Mouse (Mus musculus) midbrain, embryonic 14.5 days (tissue): Measurements from ENCODE around the gene Pkn1. TPM values are rescaled to one million over a fixed set of nuclear protein-coding genes. Genes with fewer than 3 reads are reported as not detected.

Experiments used
- ATAC-seq: fragments of 200-750 bp; cut with Nextera tagmentation; 2 replicates; pipeline ENCODE4 v1.8.0; 2017; ENCODE audit warnings: moderate number of reproducible peaks, moderate library complexity; ENCODE audit not compliant: low FRiP score, low TSS enrichment
- DNase-seq: peaks from one replicate; pipeline ENCODE4 v3.0.0-alpha.2; 2015
- H3K27ac ChIP-seq: fragments of 300-500 bp; sonication (generic); replicated peaks from 2 replicates; pipeline ENCODE4 v1.5.1; 2014; ENCODE audit warnings: mild to moderate bottlenecking, low read depth, low read length, moderate library complexity
- H3K27me3 ChIP-seq: fragments of 300-500 bp; sonication (generic); 2 replicates; pipeline ENCODE4 v1.6.1; 2014; ENCODE audit warnings: low read length, control low read depth, mixed read lengths; ENCODE audit not compliant: control insufficient read depth, insufficient read depth
- H3K36me3 ChIP-seq: fragments of 300-500 bp; sonication (generic); 2 replicates; pipeline ENCODE4 v1.6.1; 2014; ENCODE audit warnings: low read length, control low read depth; ENCODE audit not compliant: control insufficient read depth, insufficient read depth
- H3K4me1 ChIP-seq: fragments of 300-500 bp; sonication (generic); 2 replicates; pipeline ENCODE4 v1.6.1; 2014; ENCODE audit warnings: mild to moderate bottlenecking, antibody characterized with exemption, low read length, control low read depth; ENCODE audit not compliant: control insufficient read depth, insufficient read depth
- H3K4me2 ChIP-seq: fragments of 300-500 bp; sonication (generic); 2 replicates; pipeline ENCODE4 v1.6.1; 2014; ENCODE audit warnings: mild to moderate bottlenecking, low read length, moderate library complexity
- H3K4me3 ChIP-seq: fragments of 300-500 bp; sonication (generic); replicated peaks from 2 replicates; pipeline ENCODE4 v1.5.1; 2014; ENCODE audit warnings: low read depth, low read length
- H3K9ac ChIP-seq: fragments of 300-500 bp; sonication (generic); replicated peaks from 2 replicates; pipeline ENCODE4 v1.6.1; 2014; ENCODE audit warnings: mild to moderate bottlenecking, low read length, moderate library complexity
- H3K9me3 ChIP-seq: fragments of 300-500 bp; sonication (generic); 2 replicates; pipeline ENCODE4 v1.6.1; 2016; ENCODE audit warnings: low read length, control low read depth, mixed read lengths; ENCODE audit not compliant: control insufficient read depth
- WGBS: fragments of 180-500 bp; shearing (Covaris S2); extraction: QIAGEN DNeasy Blood & Tissue Kit; methylation state at CpG from one replicate; pipeline ENCODE4 v1.1.7; 2014; 5-methylcytosine and 5-hydroxymethylcytosine counted together
- polyA plus RNA-seq: library from polyadenylated mRNA; unstranded; fragments of >200 nt; fragmentation: Nextera tagmentation; extraction: Ambion mirVana; gene quantifications from 2 replicates; pipeline ENCODE4 v1.2.1, GENCODE M21; 2014

The Pkn1 gene
- polyA plus RNA-seq, 1 experiment from 2014 or later, result 26.6 TPM

DNA sequence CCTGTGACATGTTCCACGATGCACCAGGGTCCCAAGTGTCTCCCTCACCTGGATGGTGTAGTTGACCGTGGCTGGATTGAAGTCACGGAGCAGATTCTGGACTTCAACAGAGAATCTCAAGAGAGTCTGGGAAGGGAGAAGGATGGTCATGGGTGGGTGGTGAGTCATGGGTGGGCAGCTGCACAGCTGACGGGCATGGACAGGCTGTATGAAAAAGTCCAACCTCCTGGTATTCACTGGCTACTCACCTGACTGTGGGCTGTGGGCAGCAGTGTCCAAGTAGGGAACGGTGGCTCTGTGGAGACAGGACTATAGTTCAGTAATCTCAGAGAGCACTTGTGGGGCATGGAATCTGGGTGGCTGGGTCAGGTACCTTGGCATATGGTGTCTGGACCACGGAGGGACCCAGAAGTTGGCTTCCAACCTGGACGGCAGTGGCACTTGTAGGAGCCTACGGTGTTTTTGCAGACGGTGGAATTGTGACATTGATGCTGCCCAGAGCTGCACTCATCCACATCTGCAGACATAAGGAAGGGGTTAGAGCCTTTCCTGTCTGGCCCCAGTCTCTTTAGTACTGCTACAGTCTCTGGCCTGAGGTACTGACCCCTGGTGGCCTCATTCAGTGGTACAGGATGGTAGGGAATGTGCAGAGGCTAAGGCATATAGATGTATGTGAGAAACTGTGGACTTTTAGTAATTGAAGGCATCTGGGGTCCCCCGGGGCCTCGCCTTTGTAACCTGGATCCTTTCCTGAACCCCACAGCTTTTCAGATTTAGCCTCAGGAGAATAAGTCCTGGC lies 30.2 kb upstream of the Pkn1 start:
- no peak overlapping the region for H3K9ac ChIP-seq
- 0 out of 2 replicates have a peak, but pooled peaks cover 3% of the 10 kb centered on the region for H3K4me1 ChIP-seq
- ATAC-seq, result no peak
- H3K9me3 ChIP-seq, result no peaks in the 10 kb centered on the region
- 86% methylated on average over 11 of the region's 11 CpGs for WGBS
- DNase-seq, result no peak
- H3K4me3 ChIP-seq, result no peak overlapping the region
- H3K36me3 ChIP-seq, result peaks cover 18% of the 10 kb centered on the region
- no peak overlapping the region for H3K27ac ChIP-seq
- H3K4me2 ChIP-seq, result no peak overlapping the region
- H3K27me3 ChIP-seq, result no peaks in the 10 kb centered on the region

DNA sequence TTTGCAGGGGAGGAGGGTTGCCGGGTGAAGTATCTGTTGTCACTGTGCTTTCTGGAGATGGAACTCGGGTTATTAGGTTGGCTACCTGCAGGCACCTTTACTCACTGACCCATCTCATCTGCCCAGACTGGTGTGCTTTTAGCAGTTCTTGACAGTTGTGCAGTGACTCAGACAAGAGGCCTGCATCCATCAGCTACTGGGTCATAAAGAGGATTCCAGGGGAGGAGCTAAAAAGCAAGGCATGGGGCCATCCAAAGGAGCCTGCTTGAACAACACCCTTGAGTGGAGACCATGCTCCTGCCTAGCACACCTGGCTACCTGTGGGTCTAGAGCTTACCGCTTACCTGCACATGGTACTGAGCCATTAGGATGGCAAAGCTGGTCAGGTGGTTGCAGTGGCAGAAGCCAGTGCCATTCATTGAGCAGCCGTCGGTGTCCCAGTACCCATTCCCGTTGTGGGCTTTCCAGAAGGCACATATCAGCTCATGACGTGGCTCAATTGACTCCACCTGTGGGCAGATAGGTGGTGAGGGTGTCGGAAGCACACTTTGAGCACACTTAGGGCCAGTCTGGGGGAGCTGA lies 26.6 kb upstream of the Pkn1 start:
- Histone ChIP-seq H3K9ac (no peak overlapping the region), H3K4me3 (no peak overlapping the region), H3K27ac (no peak overlapping the region), H3K9me3 (no peaks in the 10 kb centered on the region), H3K4me1 (no peaks in the 10 kb centered on the region), H3K36me3 (peaks cover 54% of the 10 kb centered on the region), H3K27me3 (no peaks in the 10 kb centered on the region), H3K4me2 (no peak overlapping the region)
- 94% methylated on average over 8 of the region's 8 CpGs for WGBS
- ATAC-seq, result no peak
- DNase-seq, result no peak

DNA sequence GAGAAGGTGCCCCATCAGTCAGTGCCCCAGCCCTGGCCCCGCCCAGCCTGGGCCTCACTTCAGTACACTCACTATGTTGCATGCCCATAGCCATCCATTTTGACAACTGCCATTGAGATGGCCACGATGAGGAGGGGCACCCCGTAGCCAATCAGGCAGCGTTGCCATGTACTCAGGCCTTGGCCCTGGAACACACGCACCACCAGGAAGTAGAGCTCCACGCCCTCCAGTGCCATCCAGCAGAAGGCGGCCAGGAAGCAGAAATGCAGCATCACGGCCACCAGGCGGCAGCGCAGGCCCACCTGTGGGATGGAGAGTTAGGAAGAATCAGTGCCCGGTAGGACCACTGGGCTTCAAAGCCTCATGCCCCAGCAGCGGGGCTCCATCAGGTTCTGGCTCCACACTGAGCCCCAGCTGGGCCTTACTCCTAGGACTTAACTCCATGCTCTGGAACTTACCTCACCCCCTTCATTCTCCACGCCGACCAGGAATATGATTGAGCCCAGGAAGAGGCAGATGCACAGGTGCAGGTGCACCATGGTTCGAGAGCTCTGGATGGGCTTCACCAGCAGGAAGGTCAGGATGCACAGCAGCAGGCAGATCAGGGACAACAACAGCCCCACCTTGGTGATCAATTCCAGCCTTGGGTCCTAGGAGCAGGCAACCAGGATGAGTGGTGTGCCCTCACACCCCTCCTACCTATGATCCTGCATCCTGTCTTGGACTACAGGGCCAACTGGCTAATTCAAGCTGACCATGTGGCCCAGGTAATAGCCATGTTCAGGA lies 25.9 kb upstream of the Pkn1 start:
- Histone ChIP-seq H3K9me3 (no peaks in the 10 kb centered on the region), H3K4me1 (no peaks in the 10 kb centered on the region), H3K9ac (no peak overlapping the region), H3K4me2 (no peak overlapping the region), H3K27ac (no peak overlapping the region), H3K36me3 (peaks cover 62% of the 10 kb centered on the region), H3K4me3 (no peak overlapping the region), H3K27me3 (no peaks in the 10 kb centered on the region)
- DNase-seq (peak; percentile 81), ATAC-seq (peak; percentile 48)
- WGBS, result 47% methylated on average over 15 of the region's 15 CpGs

DNA sequence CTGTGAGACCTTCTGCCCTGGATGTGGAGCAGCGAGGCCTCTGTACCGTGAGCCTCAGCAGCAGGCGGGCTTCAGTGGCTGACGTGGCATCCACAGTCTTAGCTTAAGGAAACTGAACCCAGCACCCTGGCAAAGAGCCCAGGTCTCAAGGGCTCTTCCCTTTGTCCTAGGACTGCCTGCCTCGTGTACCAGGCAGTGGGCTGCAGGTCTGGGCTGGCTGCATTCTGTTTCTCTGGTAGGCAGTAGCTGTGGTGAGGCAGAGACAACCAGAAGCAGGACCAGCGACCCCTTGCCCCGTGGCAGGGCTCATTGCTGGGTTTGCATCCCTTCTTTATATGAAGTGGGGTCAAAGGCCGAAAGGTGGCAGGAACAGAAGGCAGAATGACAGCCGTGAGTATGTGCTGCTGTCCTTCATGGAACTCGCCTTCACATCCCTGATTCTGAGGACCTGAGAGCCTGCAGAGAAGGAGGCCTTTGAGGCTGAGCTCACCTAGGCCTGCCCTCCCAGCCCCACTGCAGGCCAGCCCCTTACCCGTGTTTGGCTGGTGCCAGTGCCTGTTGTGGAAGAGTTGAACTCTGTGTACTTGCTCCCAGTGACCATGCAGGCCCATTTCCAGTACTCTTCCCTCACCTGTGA lies 24.6 kb upstream of the Pkn1 start:
- H3K9ac ChIP-seq, result no peak overlapping the region
- H3K4me3 ChIP-seq, result no peak overlapping the region
- ATAC-seq, result no peak
- no peak overlapping the region for H3K27ac ChIP-seq
- no peak overlapping the region for H3K4me2 ChIP-seq
- no peaks in the 10 kb centered on the region for H3K9me3 ChIP-seq
- 88% methylated on average over 11 of the region's 11 CpGs for WGBS
- no peak for DNase-seq
- H3K27me3 ChIP-seq, result no peaks in the 10 kb centered on the region
- no peaks in the 10 kb centered on the region for H3K4me1 ChIP-seq
- H3K36me3 ChIP-seq, result peaks cover 62% of the 10 kb centered on the region

DNA sequence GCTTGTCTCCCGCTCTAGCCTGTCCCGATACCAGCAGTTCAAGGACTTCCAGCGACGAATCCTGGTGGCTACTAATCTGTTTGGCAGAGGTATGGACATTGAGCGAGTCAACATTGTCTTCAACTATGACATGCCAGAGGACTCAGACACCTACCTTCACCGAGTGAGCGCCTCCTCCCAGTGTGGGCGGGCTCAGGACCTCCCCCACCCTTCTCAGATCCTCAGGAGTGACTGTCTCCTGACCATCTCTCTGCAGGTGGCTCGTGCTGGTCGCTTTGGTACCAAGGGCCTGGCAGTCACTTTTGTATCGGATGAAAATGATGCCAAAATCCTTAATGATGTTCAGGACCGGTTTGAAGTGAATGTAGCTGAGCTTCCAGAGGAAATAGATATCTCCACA lies 23.7 kb upstream of the Pkn1 start:
- no peak overlapping the region for H3K27ac ChIP-seq
- H3K4me2 ChIP-seq, result no peak overlapping the region
- H3K36me3 ChIP-seq, result peaks cover 62% of the 10 kb centered on the region

DNA sequence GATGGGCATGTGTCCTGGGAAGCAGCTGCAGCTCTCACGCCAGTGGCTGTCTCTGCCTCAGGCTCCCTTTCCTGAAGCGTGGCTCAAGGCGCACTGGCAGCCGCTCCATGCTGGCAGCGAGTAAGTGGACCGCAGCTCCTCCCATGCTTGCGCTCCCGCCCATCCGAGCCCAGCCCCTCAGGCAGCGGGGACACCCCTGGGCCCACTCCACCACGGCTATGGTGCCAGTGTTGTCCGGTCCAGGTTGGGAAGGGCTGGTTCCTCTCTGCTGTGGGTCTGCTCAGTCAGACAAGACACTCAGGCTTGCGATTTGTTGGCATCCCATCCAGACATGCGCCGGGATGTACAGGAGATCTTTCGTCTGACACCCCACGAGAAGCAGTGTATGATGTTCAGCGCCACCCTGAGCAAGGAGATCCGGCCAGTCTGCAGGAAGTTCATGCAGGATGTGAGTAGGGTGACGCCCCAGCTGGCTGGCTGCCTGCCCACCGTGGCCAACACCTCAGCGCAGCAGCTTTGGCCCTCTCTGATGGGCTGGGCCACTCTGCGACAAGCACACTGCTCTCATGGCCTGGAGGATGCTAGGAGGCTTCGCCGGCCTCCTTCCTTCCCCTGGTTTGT lies 22.5 kb upstream of the Pkn1 start:
- Histone ChIP-seq H3K4me3 (no peak overlapping the region), H3K4me1 (peaks cover 5% of the 10 kb centered on the region; the same call in 1 of the 2 replicates), H3K9ac (no peak overlapping the region), H3K36me3 (peaks cover 62% of the 10 kb centered on the region), H3K27ac (no peak overlapping the region), H3K4me2 (no peak overlapping the region), H3K27me3 (no peaks in the 10 kb centered on the region), H3K9me3 (no peaks in the 10 kb centered on the region)
- ATAC-seq (no peak), DNase-seq (no peak)
- 96% methylated on average over 25 of the region's 25 CpGs for WGBS

More for the DNA sequence above, 23.7 kb upstream of the Pkn1 start:
- DNase-seq (no peak), ATAC-seq (no peak)
- Histone ChIP-seq H3K4me1 (no peaks in the 10 kb centered on the region), H3K9me3 (no peaks in the 10 kb centered on the region), H3K9ac (no peak overlapping the region), H3K27me3 (no peaks in the 10 kb centered on the region), H3K4me3 (no peak overlapping the region)
- WGBS, result 90% methylated on average over 12 of the region's 12 CpGs

DNA sequence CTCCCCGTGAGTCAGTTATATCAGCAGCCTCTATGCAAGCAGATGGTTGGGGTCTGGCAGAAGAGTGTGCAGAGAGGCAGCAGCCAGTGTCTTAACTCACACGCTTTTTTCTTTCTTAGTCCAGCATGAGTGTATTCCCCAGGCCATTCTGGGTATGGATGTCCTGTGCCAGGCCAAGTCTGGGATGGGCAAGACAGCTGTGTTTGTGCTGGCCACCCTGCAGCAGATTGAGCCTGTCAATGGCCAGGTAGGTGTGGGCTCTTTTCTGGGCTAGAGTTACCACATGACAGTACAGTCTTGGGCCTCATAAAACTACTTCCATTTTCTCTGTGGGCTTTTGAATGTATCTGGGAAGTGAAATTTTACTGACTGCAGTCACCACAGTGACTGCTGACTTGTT lies 20.7 kb upstream of the Pkn1 start:
- ATAC-seq, result no peak
- Histone ChIP-seq H3K27ac (no peak overlapping the region), H3K4me1 (peaks cover 13% of the 10 kb centered on the region), H3K4me3 (no peak overlapping the region), H3K9me3 (no peaks in the 10 kb centered on the region), H3K4me2 (no peak overlapping the region), H3K27me3 (no peaks in the 10 kb centered on the region), H3K36me3 (peaks cover 48% of the 10 kb centered on the region), H3K9ac (no peak overlapping the region)
- 84% methylated on average over 2 of the region's 2 CpGs for WGBS
- no peak for DNase-seq

DNA sequence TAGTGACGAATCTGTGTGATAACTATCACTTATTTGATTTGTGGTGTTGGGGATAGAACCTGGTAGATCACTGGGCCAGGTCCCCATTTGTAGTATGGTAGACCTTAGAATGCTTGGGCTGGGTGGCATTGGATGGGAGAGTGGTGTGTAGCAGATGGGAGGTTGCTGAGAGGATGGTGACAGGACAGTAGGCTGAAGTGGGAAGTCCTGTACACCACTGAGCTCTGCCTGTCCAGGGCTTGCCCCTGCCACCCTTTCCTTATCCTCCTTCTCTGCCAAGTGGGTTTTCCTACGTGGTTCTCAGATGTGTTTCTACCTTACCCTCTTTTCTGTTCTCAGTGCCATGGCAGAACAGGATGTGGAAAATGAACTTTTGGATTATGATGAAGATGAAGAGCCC lies 20.1 kb upstream of the Pkn1 start:
- no peak overlapping the region for H3K4me2 ChIP-seq
- H3K4me1 ChIP-seq, result peaks cover 13% of the 10 kb centered on the region
- no peak for DNase-seq
- no peaks in the 10 kb centered on the region for H3K27me3 ChIP-seq
- H3K36me3 ChIP-seq, result peaks cover 42% of the 10 kb centered on the region
- ATAC-seq, result no peak
- no peaks in the 10 kb centered on the region for H3K9me3 ChIP-seq
- WGBS, result 95% methylated on average over 2 of the region's 2 CpGs
- no peak overlapping the region for H3K4me3 ChIP-seq
- H3K27ac ChIP-seq, result no peak overlapping the region
- no peak overlapping the region for H3K9ac ChIP-seq
